Mouse (Mus musculus): ENCODE results near the gene Padi3. TPM values are rescaled to one million over a fixed set of nuclear protein-coding genes. Genes with fewer than 3 reads are reported as not detected.

Padi3 gene
- polyA plus RNA-seq, 1 experiment from 2014 or later = not detected

- in situ Hi-C loops (cut with MboI; ENCODE audit: low pct_unique_long_range_greater_than_20kb) = no loop called here
Observed at GRCm38 (mm10) chr4:140761601-140762000, 48.8 kb downstream of the Padi3 start.

GRCm38 (mm10) chr4:140755811-140756210 lies 54.6 kb downstream of the Padi3 start:
- ChIA-PET POLR2A (no interaction called here), CTCF (no interaction called here)
- in situ Hi-C loops (cut with MboI; ENCODE audit: low pct_unique_long_range_greater_than_20kb) = no loop called here
- ATAC-seq (no peak), DNase-seq (ENCODE audit: low read depth, low spot score) (no peak)
- no peaks in the 10 kb centered on the region for H3K27me3 ChIP-seq
- TF ChIP-seq CTCF (IDR thresholded peaks at IDR 0.05) = no peak

More at GRCm38 (mm10) chr4:140761601-140762000, 48.8 kb downstream of the Padi3 start:
- no peaks in the 10 kb centered on the region for H3K27me3 ChIP-seq
- ChIA-PET POLR2A (no interaction called here), CTCF (interaction anchor here (1.6 kb wide), 1 partner anchor 26 kb away, joined by 8 read pairs; no protein-coding TSS in a partner anchor)
- ATAC-seq = no peak
- no peak for TF ChIP-seq CTCF (IDR thresholded peaks at IDR 0.05)
- DNase-seq (ENCODE audit: low read depth, low spot score) = no peak

- in situ Hi-C loops (cut with MboI; ENCODE audit: low pct_unique_long_range_greater_than_20kb) = no loop called here
- no peak for TF ChIP-seq CTCF (IDR thresholded peaks at IDR 0.05)
- ChIA-PET CTCF (no interaction called here), POLR2A (no interaction called here)
- ATAC-seq = no peak
- H3K27me3 ChIP-seq = no peaks in the 10 kb centered on the region
- DNase-seq (ENCODE audit: low read depth, low spot score) = no peak
Observed at GRCm38 (mm10) chr4:140753366-140753765, 57.1 kb downstream of the Padi3 start.

DNA sequence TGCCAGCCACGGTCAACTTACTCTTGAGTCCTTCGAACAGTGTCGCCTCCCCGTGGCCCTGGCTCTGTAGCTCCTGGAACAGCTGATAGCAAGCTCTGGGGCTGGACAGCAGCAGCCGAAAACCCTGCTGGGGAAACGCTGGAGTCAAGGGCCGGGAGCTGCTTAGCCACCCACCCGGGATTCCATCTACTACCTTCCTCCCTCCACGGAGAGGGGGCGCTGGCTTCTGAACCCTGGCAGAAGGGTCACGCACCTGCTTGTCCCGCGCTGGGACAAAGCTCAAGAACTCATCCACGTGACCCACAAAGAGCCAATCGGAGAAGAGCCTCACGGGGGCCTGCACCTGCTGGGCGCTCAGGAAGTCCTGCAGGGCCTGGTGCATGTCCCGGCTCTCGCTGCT lies 60.1 kb downstream of the Padi3 start:
- CTCF ChIA-PET = interaction anchor here (1.3 kb wide), 1 partner anchor 13 kb away, joined by 5 read pairs; no protein-coding TSS in a partner anchor
- DNase-seq (ENCODE audit: low read depth, low spot score) (no peak), ATAC-seq (no peak)
- no peaks in the 10 kb centered on the region for H3K27me3 ChIP-seq
- POLR2A ChIA-PET = no interaction called here
- in situ Hi-C loops (cut with MboI; ENCODE audit: low pct_unique_long_range_greater_than_20kb) = no loop called here
- no peak for TF ChIP-seq CTCF (IDR thresholded peaks at IDR 0.05)

- CTCF ChIA-PET = no interaction called here
- no peak for TF ChIP-seq CTCF (IDR thresholded peaks at IDR 0.05)
- peaks cover 7% of the 10 kb centered on the region for H3K27me3 ChIP-seq
- in situ Hi-C loops (cut with MboI; ENCODE audit: low pct_unique_long_range_greater_than_20kb) = no loop called here
- ATAC-seq (no peak), DNase-seq (ENCODE audit: low read depth, low spot score) (no peak)
- POLR2A ChIA-PET = no interaction called here
Observed at GRCm38 (mm10) chr4:140747978-140748377, 62.5 kb downstream of the Padi3 start.

DNA sequence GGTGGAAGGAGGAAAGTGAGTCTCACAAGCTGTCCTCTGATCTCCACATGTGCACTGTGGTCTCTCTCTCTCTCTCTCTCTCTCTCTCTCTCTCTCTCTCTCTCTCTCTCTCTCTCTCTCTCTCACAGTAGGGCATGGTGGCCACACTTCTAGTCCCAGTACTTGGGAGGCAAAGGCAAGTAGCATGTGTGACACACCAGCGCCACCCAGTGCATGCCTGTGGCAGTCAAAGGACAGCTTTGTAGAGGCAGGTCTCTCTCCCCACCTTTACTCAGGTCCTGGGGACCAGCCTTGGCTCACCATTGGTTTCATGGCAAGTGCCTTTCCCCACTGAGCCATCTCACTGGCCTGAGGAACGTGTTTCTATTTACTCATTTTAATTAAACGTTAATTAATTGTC lies 65.8 kb downstream of the Padi3 start:
- TF ChIP-seq CTCF (IDR thresholded peaks at IDR 0.05) = no peak
- CTCF ChIA-PET = interaction anchor here (0.8 to 0.9 kb wide), 2 partner anchors 20 to 61 kb away, joined by 3 read pairs; no protein-coding TSS in a partner anchor
- ATAC-seq (no peak), DNase-seq (ENCODE audit: low read depth, low spot score) (no peak)
- H3K27me3 ChIP-seq = peaks cover 13% of the 10 kb centered on the region
- in situ Hi-C loops (cut with MboI; ENCODE audit: low pct_unique_long_range_greater_than_20kb) = no loop called here
- POLR2A ChIA-PET = no interaction called here

GRCm38 (mm10) chr4:140743086-140743485 lies 67.4 kb downstream of the Padi3 start:
- H3K27me3 ChIP-seq = peaks cover 13% of the 10 kb centered on the region
- DNase-seq (ENCODE audit: low read depth, low spot score) (no peak), ATAC-seq (no peak)
- TF ChIP-seq CTCF (IDR thresholded peaks at IDR 0.05) = no peak
- in situ Hi-C loops (cut with MboI; ENCODE audit: low pct_unique_long_range_greater_than_20kb) = no loop called here
- ChIA-PET CTCF (no interaction called here), POLR2A (no interaction called here)

DNA sequence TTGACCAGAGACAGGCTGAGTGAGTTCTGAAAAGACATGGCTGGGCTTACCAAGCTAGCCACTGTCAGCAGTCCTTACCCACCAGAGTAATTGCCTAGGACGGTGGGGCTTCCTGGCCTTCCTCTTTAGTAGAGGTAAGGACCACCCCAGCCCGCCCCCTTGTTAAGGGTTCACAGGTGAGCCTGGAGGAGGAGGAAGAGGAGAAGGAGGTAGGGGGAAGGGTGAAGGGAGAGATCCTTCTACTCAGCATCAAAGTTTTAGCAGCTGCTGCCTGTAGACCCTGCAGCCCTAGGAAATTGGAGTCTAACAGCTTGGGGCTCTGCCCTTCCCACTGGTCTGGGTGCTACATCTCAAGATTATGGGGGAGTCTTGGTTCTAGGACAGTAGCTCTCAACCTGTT lies 67.9 kb downstream of the Padi3 start, which contains the start of gene Padi6:
TSS of gene Padi6 (minus strand) at position 101 of the 400 bp plus-strand sequence.
- TF ChIP-seq CTCF (IDR thresholded peaks at IDR 0.05) = no peak
- ChIA-PET POLR2A (no interaction called here), CTCF (no interaction called here)
- in situ Hi-C loops (cut with MboI; ENCODE audit: low pct_unique_long_range_greater_than_20kb) = no loop called here
- H3K27me3 ChIP-seq = peaks cover 13% of the 10 kb centered on the region
- ATAC-seq (no peak), DNase-seq (ENCODE audit: low read depth, low spot score) (no peak)

DNA sequence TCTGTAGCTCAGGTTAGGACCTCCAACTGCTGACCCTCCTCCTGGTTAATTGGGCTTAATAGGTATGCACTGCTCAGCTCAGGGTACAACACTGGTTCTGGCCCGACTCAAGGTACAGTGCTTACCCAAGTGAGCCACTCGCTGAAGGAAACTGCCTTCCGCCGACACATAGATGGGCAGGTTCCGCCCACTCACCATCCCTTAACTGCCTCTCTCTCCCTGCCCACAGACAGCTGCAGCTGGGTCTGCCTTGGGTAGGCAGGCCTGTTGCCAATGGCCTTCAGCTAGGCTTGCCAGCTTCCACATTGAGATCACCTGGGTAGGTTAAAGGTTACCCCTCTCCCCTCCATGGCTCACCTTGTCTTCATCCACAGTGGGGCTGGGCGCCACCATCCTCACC lies 69.0 kb downstream of the Padi3 start:
- CTCF ChIA-PET = no interaction called here
- no peak for DNase-seq (ENCODE audit: low read depth, low spot score)
- no peak for TF ChIP-seq CTCF (IDR thresholded peaks at IDR 0.05)
- POLR2A ChIA-PET = no interaction called here
- H3K27me3 ChIP-seq = peaks cover 13% of the 10 kb centered on the region
- no peak for ATAC-seq
- in situ Hi-C loops (cut with MboI; ENCODE audit: low pct_unique_long_range_greater_than_20kb) = no loop called here

DNA sequence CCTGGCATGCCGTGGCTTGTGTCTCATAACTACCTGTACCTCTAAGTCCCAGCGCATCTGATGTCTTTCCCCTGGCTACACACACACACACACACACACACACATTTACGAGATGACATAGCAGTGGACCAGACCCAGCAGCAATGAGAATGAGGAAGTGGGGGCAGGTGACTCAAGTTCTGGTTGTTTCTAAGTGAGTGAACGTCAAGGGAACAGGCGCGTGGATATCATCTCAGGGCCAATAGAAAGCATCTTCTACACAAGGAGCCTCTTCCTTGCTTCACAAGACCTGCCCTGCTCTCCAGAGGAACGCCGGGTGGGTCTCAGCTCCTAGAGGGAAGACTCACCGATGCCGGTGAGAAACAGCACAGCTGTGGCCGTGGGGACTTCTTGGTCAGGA lies 69.8 kb downstream of the Padi3 start:
- POLR2A ChIA-PET = no interaction called here
- no peak for TF ChIP-seq CTCF (IDR thresholded peaks at IDR 0.05)
- ATAC-seq = no peak
- peaks cover 13% of the 10 kb centered on the region for H3K27me3 ChIP-seq
- CTCF ChIA-PET = no interaction called here
- in situ Hi-C loops (cut with MboI; ENCODE audit: low pct_unique_long_range_greater_than_20kb) = no loop called here
- DNase-seq (ENCODE audit: low read depth, low spot score) = no peak

Other genes with a start within 250 kb of the Padi3 start
- 34.1 TPM for gene Arhgef10l, start 144.6 kb downstream of the Padi3 start, polyA plus RNA-seq (2021)
- 84.8 TPM for gene Rcc2, start 110.1 kb downstream of the Padi3 start, polyA plus RNA-seq (2021)
- gene Padi6, start 68.0 kb downstream of the Padi3 start, polyA plus RNA-seq (2021) = not detected
- 0.04 TPM for gene Padi4, start 36.4 kb downstream of the Padi3 start, polyA plus RNA-seq (2021)
- 0.05 TPM for gene Padi1, start 35.1 kb upstream of the Padi3 start, polyA plus RNA-seq (2021)
- 4.6 TPM for gene Padi2, start 95.7 kb upstream of the Padi3 start, polyA plus RNA-seq (2021)
- 296 TPM for gene Sdhb, start 150.6 kb upstream of the Padi3 start, polyA plus RNA-seq (2021)
- 42.6 TPM for gene Atp13a2, start 176.2 kb upstream of the Padi3 start, polyA plus RNA-seq (2021)
- gene Mfap2, start 199.8 kb upstream of the Padi3 start, polyA plus RNA-seq (2021) = 40.3 TPM
- 11.9 TPM for gene Crocc, start 249.9 kb upstream of the Padi3 start, polyA plus RNA-seq (2021)

Measured in Patski (cell line).